Mouse (Mus musculus) heart, postnatal 4 days (tissue): ENCODE results near the gene Prss12. TPM values are rescaled to one million over a fixed set of nuclear protein-coding genes. Genes with fewer than 3 reads are reported as not detected.

Experiments used
- DNase-seq: peaks from one replicate; pipeline ENCODE4 v3.0.0; 2021
- total RNA-seq, 2 experiments: library from RNA; stranded (reverse); gene quantifications; 2 replicates each; pipeline ENCODE4 v1.2.3; 2021

Gene Prss12
- total RNA-seq: 1 to 10 TPM; 2.0 to 2.3 TPM

- peak; percentile 41 for DNase-seq
Observed at GRCm38 (mm10) chr3:123446708-123447537, at the start of gene Prss12. Gene Prss12, plus strand, starts transcription at chr3:123446913.

- peak; percentile 5 for DNase-seq
Observed at GRCm38 (mm10) chr3:123397562-123398481, 48.9 kb upstream of the Prss12 start.

- DNase-seq: no peak
Observed at GRCm38 (mm10) chr3:123404945-123405344, 41.8 kb upstream of the Prss12 start.

GRCm38 (mm10) chr3:123411821-123412578 lies 34.7 kb upstream of the Prss12 start:
- no peak for DNase-seq

GRCm38 (mm10) chr3:123413173-123413572 lies 33.5 kb upstream of the Prss12 start:
- no peak for DNase-seq

- no peak for DNase-seq
Observed at GRCm38 (mm10) chr3:123425647-123426046, 21.1 kb upstream of the Prss12 start.

- no peak for DNase-seq
Observed at GRCm38 (mm10) chr3:123428005-123428404, 18.7 kb upstream of the Prss12 start.

- DNase-seq: no peak
Observed at GRCm38 (mm10) chr3:123429597-123430458, 16.9 kb upstream of the Prss12 start.

- no peak for DNase-seq
Observed at GRCm38 (mm10) chr3:123431951-123432674, 14.6 kb upstream of the Prss12 start.

- no peak for DNase-seq
Observed at GRCm38 (mm10) chr3:123433362-123433761, 13.4 kb upstream of the Prss12 start.

GRCm38 (mm10) chr3:123437608-123438007 lies 9.1 kb upstream of the Prss12 start:
- no peak for DNase-seq

GRCm38 (mm10) chr3:123440490-123440889 lies 6.2 kb upstream of the Prss12 start:
- no peak for DNase-seq

- DNase-seq: no peak
Observed at GRCm38 (mm10) chr3:123444466-123444865, 2.2 kb upstream of the Prss12 start.

- DNase-seq: no peak
Observed at GRCm38 (mm10) chr3:123447538-123448059, 886 bp downstream of the Prss12 start.

GRCm38 (mm10) chr3:123448096-123448495 lies 1.4 kb downstream of the Prss12 start:
- no peak for DNase-seq

- DNase-seq: no peak
Observed at GRCm38 (mm10) chr3:123450107-123450506, 3.4 kb downstream of the Prss12 start.

GRCm38 (mm10) chr3:123452904-123453303 lies 6.2 kb downstream of the Prss12 start:
- DNase-seq: no peak

GRCm38 (mm10) chr3:123459492-123459891 lies 12.8 kb downstream of the Prss12 start:
- no peak for DNase-seq

- no peak for DNase-seq
Observed at GRCm38 (mm10) chr3:123460436-123460835, 13.7 kb downstream of the Prss12 start.

- DNase-seq: no peak
Observed at GRCm38 (mm10) chr3:123462264-123462663, 15.6 kb downstream of the Prss12 start.

GRCm38 (mm10) chr3:123476833-123477232 lies 30.1 kb downstream of the Prss12 start:
- no peak for DNase-seq
